Mouse (Mus musculus) heart, postnatal 10 days (tissue): ENCODE data around the gene Lipo4. TPM values are rescaled to one million over a fixed set of nuclear protein-coding genes. Genes with fewer than 3 reads are reported as not detected.
"Not testable (repeated sequence)": the region's sequence is repeated elsewhere in the genome, so short reads cannot be mapped to it uniquely, and the experiment has no call there.

Experiments
- DNase-seq, 2 experiments: peaks; one replicate each; pipeline ENCODE4 v3.0.0; 2021
- intact Hi-C: fragments of 180-260 bp; cut with DNase I; formaldehyde crosslinking; loops from one replicate; pipeline ENCODE4 v1.15.1; 2025
- total RNA-seq, 2 experiments: library from RNA; stranded (reverse); gene quantifications; 2 replicates each; pipeline ENCODE4 v1.2.3; 2021

Lipo4 gene
- total RNA-seq, result under 1 TPM; 0.31 to 0.32 TPM

GRCm38 (mm10) chr19:33517680-33518079 is at the start of gene Lipo4:
Lipo4 (minus strand) TSS chr19:33517780.
- intact Hi-C loops, result no loop called here
- no peak for DNase-seq

- intact Hi-C loops, DNase-seq: not testable (repeated sequence)
These were observed 61.2 kb downstream of the Lipo4 start for GRCm38 (mm10) chr19:33456426-33456825.

- intact Hi-C loops, result no loop called here
- no peak for DNase-seq
These were observed 63.9 kb downstream of the Lipo4 start for GRCm38 (mm10) chr19:33453725-33454124.

Other genes starting within 250 kb of the Lipo4 start
- 10 to 100 TPM; 12.9 to 14.2 TPM for gene Rnls, start 125.5 kb downstream of the Lipo4 start, total RNA-seq
- gene Gm8978, start 107.5 kb upstream of the Lipo4 start, total RNA-seq, result not detected
- gene Lipo2, start 233.6 kb upstream of the Lipo4 start, total RNA-seq, result under 1 TPM in 1 of 2 experiments, not detected in 1; 0.17 TPM
- gene Lipo3, start 244.2 kb upstream of the Lipo4 start, total RNA-seq, result 10 to 100 TPM; 11.1 to 11.2 TPM